Mouse (Mus musculus): ENCODE measurements at regions not wholly inside any gene's neighbourhood (a gene's known extent, or its start where the extent isn't known, plus 50 kb on each side); places are given as distances from the start of the nearest gene placed in this dataset.

DNA sequence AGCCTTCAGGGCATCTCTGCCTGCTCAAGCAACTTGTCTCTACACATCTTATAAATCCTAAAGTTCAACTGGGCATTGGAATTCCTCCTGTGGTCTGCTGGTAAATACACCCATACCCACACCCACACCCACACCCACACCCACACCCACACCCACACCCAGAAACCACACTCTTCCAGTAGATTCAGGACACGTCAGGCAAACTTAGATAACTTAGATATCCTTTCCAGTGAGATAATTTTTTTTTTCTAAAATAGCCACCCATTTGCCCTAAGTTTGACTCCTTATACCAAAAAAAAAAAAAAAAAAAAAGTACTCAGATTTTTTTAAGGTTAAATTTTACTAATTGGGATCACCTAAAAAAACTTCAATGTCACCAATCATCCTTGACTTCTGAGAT lies 224.5 kb upstream of the Zpld1 start:
- no peak for TF ChIP-seq POLR2A (IDR thresholded peaks at IDR 0.05; ENCODE audit: borderline replicate concordance, low read depth, low read length)
- no peak for TF ChIP-seq CTCF (IDR thresholded peaks at IDR 0.05; ENCODE audit: low read depth, low read length)

Measured in bone marrow macrophage, adult 2 months (primary cell).